Mouse (Mus musculus) pancreas, adult 10 weeks (tissue): ENCODE measurements around the gene Cntnap4. TPM values are rescaled to one million over a fixed set of nuclear protein-coding genes. Genes with fewer than 3 reads are reported as not detected.

Experiments used
- polyA plus RNA-seq: library from polyadenylated mRNA; stranded (reverse); fragments of 350-450 nt; fragmentation: Illumina TruSeq; extraction: RNeasy Lipid Tissue Mini Kit (QIAGEN cat#74804); gene quantifications from one replicate; pipeline ENCODE4 v1.2.3, GENCODE M21; 2015; ENCODE audit warnings: low read depth, low replicate concordance; ENCODE audit not compliant: insufficient read depth

The Cntnap4 gene
- not detected for polyA plus RNA-seq

DNA sequence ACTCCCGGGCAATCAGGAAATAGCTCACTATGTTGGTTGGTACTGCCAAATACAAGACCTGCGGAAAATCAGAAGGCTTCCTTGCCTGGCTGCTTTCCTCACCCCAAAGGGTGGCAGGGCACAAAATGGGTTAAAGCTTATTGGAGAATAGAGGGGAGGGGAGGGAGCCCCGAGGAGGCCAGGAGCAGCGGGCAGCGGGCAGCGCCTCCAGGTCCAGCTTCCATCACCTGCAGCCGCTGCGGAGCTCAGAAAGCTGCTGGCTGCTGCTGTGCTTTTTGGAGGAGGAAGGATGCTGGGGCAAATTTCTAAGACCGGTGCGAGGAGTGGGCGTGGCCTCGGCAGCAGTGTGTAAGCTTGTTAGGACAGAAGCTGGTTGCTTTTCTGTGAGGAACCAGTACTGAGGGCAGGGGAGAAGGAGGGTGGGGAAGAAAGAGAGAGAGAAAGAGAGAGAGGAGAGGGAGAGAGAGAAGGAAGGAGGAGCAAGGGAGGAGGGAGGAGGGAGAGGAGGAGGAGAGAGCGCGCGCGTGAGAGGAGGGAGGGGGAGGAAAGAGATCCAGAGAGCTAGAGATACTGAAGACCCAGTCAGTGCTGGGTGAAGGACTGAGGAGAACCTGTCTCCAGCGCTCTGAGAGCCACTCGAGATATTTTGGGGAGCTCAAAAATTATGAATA, at the start of gene Cntnap4:
TSS of gene Cntnap4 (plus strand) at position 573 of the 671 bp plus-strand sequence.

